Mouse (Mus musculus) lung, postnatal 0 days (tissue): Measurements from ENCODE around the gene Dnmt1. TPM values are rescaled to one million over a fixed set of nuclear protein-coding genes. Genes with fewer than 3 reads are reported as not detected.
A peak's percentile ranks its signal among the peaks of the same experiment; 100 is the strongest.

Experiments used
- ATAC-seq: fragments of 200-750 bp; cut with Nextera tagmentation; 2 replicates; pipeline ENCODE4 v1.8.0; 2017; ENCODE audit warnings: moderate library complexity
- DNase-seq: peaks from one replicate; pipeline ENCODE4 v3.0.0-alpha.2; 2016; ENCODE audit warnings: low spot score
- H3K27ac ChIP-seq: fragments of 300-500 bp; sonication (generic); 2 replicates; pipeline ENCODE4 v1.5.1; 2014; ENCODE audit warnings: antibody characterized with exemption, mild to moderate bottlenecking, low read length, mixed read lengths
- H3K27me3 ChIP-seq: fragments of 300-500 bp; sonication (generic); replicated peaks from 2 replicates; pipeline ENCODE4 v1.6.1; 2014; ENCODE audit warnings: low read length, mixed read lengths; ENCODE audit not compliant: insufficient read depth
- H3K36me3 ChIP-seq: fragments of 300-500 bp; sonication (generic); 2 replicates; pipeline ENCODE4 v1.6.1; 2014; ENCODE audit warnings: low read length, mixed read lengths; ENCODE audit not compliant: insufficient read depth
- H3K4me1 ChIP-seq: fragments of 300-500 bp; sonication (generic); 2 replicates; pipeline ENCODE4 v1.6.1; 2014; ENCODE audit warnings: antibody characterized with exemption, low read depth, low read length, mixed read lengths; ENCODE audit not compliant: insufficient read depth
- H3K4me2 ChIP-seq: fragments of 300-500 bp; sonication (generic); replicated peaks from 2 replicates; pipeline ENCODE4 v1.6.1; 2014; ENCODE audit warnings: low read depth, mild to moderate bottlenecking, low read length, moderate library complexity, mixed read lengths
- H3K4me3 ChIP-seq: fragments of 300-500 bp; sonication (generic); 2 replicates; pipeline ENCODE4 v1.5.1; 2014; ENCODE audit warnings: low read depth, low read length
- H3K9ac ChIP-seq: fragments of 300-500 bp; sonication (generic); replicated peaks from 2 replicates; pipeline ENCODE4 v1.6.1; 2014; ENCODE audit warnings: low read depth, mild to moderate bottlenecking
- H3K9me3 ChIP-seq: fragments of 300-500 bp; sonication (generic); 2 replicates; pipeline ENCODE4 v1.6.1; 2016; ENCODE audit warnings: low read length, mixed read lengths
- CTCF ChIP-seq: IDR thresholded peaks from 2 replicates; pipeline ENCODE4 v1.5.1; 2016; ENCODE audit warnings: antibody characterized with exemption, mild to moderate bottlenecking
- EP300 ChIP-seq: IDR thresholded peaks from 2 replicates; pipeline ENCODE4 v1.6.1; 2016; ENCODE audit warnings: antibody characterized with exemption, mild to moderate bottlenecking, control low read depth
- WGBS: fragments of 180-500 bp; shearing (Covaris S2); extraction: QIAGEN DNeasy Blood & Tissue Kit; methylation state at CpG from one replicate; pipeline ENCODE4 v1.1.7; 2014; 5-methylcytosine and 5-hydroxymethylcytosine counted together
- polyA plus RNA-seq: library from polyadenylated mRNA; unstranded; fragments of >200 nt; fragmentation: Nextera tagmentation; extraction: Ambion mirVana; gene quantifications from 2 replicates; pipeline ENCODE4 v1.2.1, GENCODE M21; 2015

Gene Dnmt1
- 14.5 and 15.5 TPM in 2 replicates for polyA plus RNA-seq

- 88% methylated on average over 2 of the region's 2 CpGs for WGBS
Measured at GRCm38 (mm10) chr9:20959430-20959938, at the start of gene Dnmt1. Dnmt1 (minus strand) TSS chr9:20959888.

GRCm38 (mm10) chr9:21008007-21008406 is 48.3 kb upstream of the Dnmt1 start:
- Histone ChIP-seq H3K4me3 (no peak overlapping the region), H3K27ac (no peak overlapping the region), H3K4me1 (no peaks in the 10 kb centered on the region), H3K4me2 (no peak overlapping the region), H3K9ac (no peak overlapping the region), H3K36me3 (0 out of 2 replicates have a peak, but pooled peaks cover 16% of the 10 kb centered on the region), H3K27me3 (no peaks in the 10 kb centered on the region), H3K9me3 (no peaks in the 10 kb centered on the region)
- 82% methylated on average over 7 of the region's 7 CpGs for WGBS
- DNase-seq (no peak), ATAC-seq (no peak)
- TF ChIP-seq EP300 (no peak), CTCF (peak; percentile 47)

More at GRCm38 (mm10) chr9:20959430-20959938, at the start of gene Dnmt1:
- Histone ChIP-seq H3K9me3 (no peaks in the 10 kb centered on the region), H3K27ac (no peak within 1 kb of the TSS), H3K4me2 (no peak within 1 kb of the TSS), H3K4me3 (no peak within 1 kb of the TSS), H3K27me3 (no peaks in the 10 kb centered on the region), H3K4me1 (no peaks in the 10 kb centered on the region), H3K36me3 (no peaks in the 10 kb centered on the region), H3K9ac (no peak within 1 kb of the TSS)
- DNase-seq (no peak), ATAC-seq (no peak)
- no peak for TF ChIP-seq CTCF
- TF ChIP-seq EP300 = no peak

GRCm38 (mm10) chr9:21007313-21007952 is 47.7 kb upstream of the Dnmt1 start:
- no peaks in the 10 kb centered on the region for H3K4me1 ChIP-seq
- no peak overlapping the region for H3K4me2 ChIP-seq
- H3K36me3 ChIP-seq = 0 out of 2 replicates have a peak, but pooled peaks cover 16% of the 10 kb centered on the region
- no peak for TF ChIP-seq EP300
- 93% methylated on average over 10 of the region's 10 CpGs for WGBS
- ATAC-seq (no peak), DNase-seq (no peak)
- no peaks in the 10 kb centered on the region for H3K9me3 ChIP-seq
- no peak overlapping the region for H3K9ac ChIP-seq
- H3K27ac ChIP-seq = no peak overlapping the region
- no peaks in the 10 kb centered on the region for H3K27me3 ChIP-seq
- no peak overlapping the region for H3K4me3 ChIP-seq

GRCm38 (mm10) chr9:21002627-21003551 is 43.2 kb upstream of the Dnmt1 start, which contains the start of gene Mrpl4:
Mrpl4 (plus strand) TSS chr9:21002738.
- Histone ChIP-seq H3K9me3 (no peaks in the 10 kb centered on the region), H3K4me1 (no peaks in the 10 kb centered on the region), H3K4me3 (peak within 1 kb of the TSS; percentile 76), H3K36me3 (0 out of 2 replicates have a peak, but pooled peaks cover 15% of the 10 kb centered on the region), H3K4me2 (peak within 1 kb of the TSS; percentile 75), H3K27ac (peak within 1 kb of the TSS; percentile 90), H3K27me3 (no peaks in the 10 kb centered on the region), H3K9ac (peak within 1 kb of the TSS; percentile 86)
- DNase-seq (peak; percentile 93), ATAC-seq (peak; percentile 86)
- WGBS = under 1% methylated on average over 71 of the region's 72 CpGs
- TF ChIP-seq CTCF = peak; percentile 42
- TF ChIP-seq EP300 = peak; percentile 43; the same call in 1 of the 2 replicates

GRCm38 (mm10) chr9:21002270-21002626 is 42.6 kb upstream of the Dnmt1 start:
- H3K4me1 ChIP-seq = no peaks in the 10 kb centered on the region
- DNase-seq (no peak), ATAC-seq (peak; percentile 4; the same call in 1 of the 2 replicates)
- TF ChIP-seq CTCF (no peak), EP300 (no peak)
- H3K27ac ChIP-seq = peak overlapping the region; percentile 90
- no peaks in the 10 kb centered on the region for H3K9me3 ChIP-seq
- H3K4me3 ChIP-seq = peak overlapping the region; percentile 76
- peak overlapping the region; percentile 75 for H3K4me2 ChIP-seq
- WGBS = 9% methylated on average over 7 of the region's 7 CpGs
- H3K36me3 ChIP-seq = 0 out of 2 replicates have a peak, but pooled peaks cover 10% of the 10 kb centered on the region
- H3K9ac ChIP-seq = peak overlapping the region; percentile 86
- no peaks in the 10 kb centered on the region for H3K27me3 ChIP-seq
